Mouse (Mus musculus): Measurements from ENCODE around the gene Atoh8.

GRCm38 (mm10) chr6:72215582-72215981 is 19.8 kb downstream of the Atoh8 start:
- no peak for TF ChIP-seq CTCF (IDR thresholded peaks at IDR 0.05; ENCODE audit: control insufficient read depth, insufficient read depth, insufficient read length)
- no peak for TF ChIP-seq MYOD1 (IDR thresholded peaks at IDR 0.05; ENCODE audit: control insufficient read depth, insufficient read length, low read depth)
- TF ChIP-seq USF1 (IDR thresholded peaks at IDR 0.05; ENCODE audit: low read depth), result no peak
- TF ChIP-seq FOSL1 (IDR thresholded peaks at IDR 0.05; ENCODE audit: insufficient read depth, low read length, poor library complexity, severe bottlenecking), result no peak
- no peak for TF ChIP-seq CEBPB (IDR thresholded peaks at IDR 0.05; ENCODE audit: low read depth)
- no peak for TF ChIP-seq MAX (IDR thresholded peaks at IDR 0.05)
- TF ChIP-seq MYOG (IDR thresholded peaks at IDR 0.05; ENCODE audit: control insufficient read depth, extremely low read depth, insufficient read length), result no peak
